Comparison of ENCODE assay signal across 36 mouse cellular contexts in the genomic region with DNA sequence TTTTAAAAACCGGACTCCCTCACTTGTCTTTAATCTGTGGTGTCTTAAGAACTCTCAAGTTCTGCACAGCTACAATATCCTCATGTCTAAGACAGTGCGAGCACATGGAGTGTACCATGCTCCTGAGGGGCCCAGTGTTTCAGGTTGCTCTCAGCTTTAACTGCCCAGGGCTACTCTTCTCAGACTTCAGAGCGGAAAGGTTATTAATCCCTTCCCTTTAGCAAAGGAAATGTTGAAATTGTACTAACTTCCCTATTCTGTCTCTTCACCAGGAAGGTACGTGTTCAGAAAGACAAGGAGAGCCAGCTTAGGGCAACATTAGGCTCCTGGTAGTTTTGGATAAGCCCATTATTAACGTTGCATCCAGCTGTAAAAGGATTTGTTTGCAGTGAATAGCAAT. TPM values are rescaled to one million over a fixed set of nuclear protein-coding genes. Genes with fewer than 3 reads are reported as not detected.
"Had no signal": no experiment of that assay in that cellular context is flagged by ENCODE, and none has a peak within 500 bp of the region (broad histone marks: within the 10 kb centered on the region; RNA-seq: fewer than 3 reads in every experiment).

No protein-coding gene starts in this region.

- H3K4me2 ChIP-seq: heart, embryonic 12.5 days; hindbrain, embryonic 13.5 days; intestine, embryonic 15.5 days; limb, embryonic 12.5 days; liver, embryonic 11.5 days; liver, embryonic 13.5 days had no signal

- H3K4me1 ChIP-seq: heart, embryonic 10.5 days; hindbrain, embryonic 13.5 days; intestine, embryonic 15.5 days had no signal

- H3K9me3 ChIP-seq: heart, embryonic 10.5 days; heart, embryonic 12.5 days; hindbrain, embryonic 13.5 days; intestine, embryonic 15.5 days; limb, embryonic 10.5 days; limb, embryonic 12.5 days; liver, embryonic 13.5 days had no signal

- H3K4me3 ChIP-seq: heart, embryonic 10.5 days; heart, embryonic 12.5 days; hindbrain, embryonic 13.5 days; intestine, embryonic 15.5 days; layer of hippocampus, adult 2 months; left cerebral cortex, adult 2 months; limb, embryonic 10.5 days; limb, embryonic 12.5 days; liver, embryonic 13.5 days had no signal

- ATAC-seq: hindbrain, embryonic 16.5 days; inflammation-experienced regulatory T-cells, adult 6 months; intestine, embryonic 15.5 days; intestine, postnatal 0 days had no signal

- H3K27me3 ChIP-seq: heart, embryonic 12.5 days; hindbrain, embryonic 13.5 days; intestine, embryonic 15.5 days; limb, embryonic 12.5 days; liver, embryonic 13.5 days had no signal

- DNase-seq: gastrocnemius, postnatal 14 days; gastrocnemius, postnatal 36 days; heart, adult 18-20 months; heart, postnatal 10 days; heart, postnatal 4 days; kidney, adult 18-20 months; kidney, adult 8-10 months; kidney, postnatal 10 days; kidney, postnatal 25 days; kidney, postnatal 4 days; liver; liver, embryonic 13.5 days had no signal

- H3K9ac ChIP-seq: heart, embryonic 12.5 days; hindbrain, embryonic 13.5 days; intestine, embryonic 15.5 days; limb, embryonic 12.5 days; liver, embryonic 13.5 days had no signal

- H3K27ac ChIP-seq: hindbrain, embryonic 13.5 days; intestine, embryonic 15.5 days; layer of hippocampus, adult 2 months; left cerebral cortex, adult 2 months; limb, embryonic 10.5 days; limb, embryonic 12.5 days; liver, embryonic 13.5 days had no signal

- H3K36me3 ChIP-seq: heart, embryonic 10.5 days; heart, embryonic 12.5 days; hindbrain, embryonic 13.5 days; intestine, embryonic 15.5 days; limb, embryonic 10.5 days; limb, embryonic 12.5 days; liver, embryonic 13.5 days had no signal

RNA-seq across cellular contexts. Expression of a gene that starts 43.0 kb away (rescaled TPM):
- total RNA-seq: gastrocnemius, adult 18-20 months; gastrocnemius, adult 8-10 months; gastrocnemius, postnatal 14 days; gastrocnemius, postnatal 36 days; heart, adult 18-20 months; heart, adult 8-10 months; heart, postnatal 10 days; heart, postnatal 25 days; heart, postnatal 4 days; layer of hippocampus, adult 2 months; layer of hippocampus, postnatal 10 days; layer of hippocampus, postnatal 25 days; left cerebral cortex, adult 2 months had no signal
- polyA plus RNA-seq: heart, embryonic 10.5 days; heart, embryonic 12.5 days; heart, embryonic 14.5 days; heart, embryonic 16.5 days; hindbrain, embryonic 11.5 days; hindbrain, embryonic 13.5 days; hindbrain, embryonic 16.5 days; inflammation-experienced regulatory T-cells, adult 6 months; intestine, embryonic 15.5 days; intestine, postnatal 0 days; kidney, embryonic 14.5 days; kidney, embryonic 16.5 days; limb, embryonic 10.5 days; limb, embryonic 12.5 days; limb, embryonic 14.5 days; liver, embryonic 11.5 days; liver, embryonic 13.5 days had no signal
